Mouse (Mus musculus) liver, embryonic 12.5 days (tissue): Measurements from ENCODE around the gene Castor1. TPM values are rescaled to one million over a fixed set of nuclear protein-coding genes. Genes with fewer than 3 reads are reported as not detected.
A peak's percentile ranks its signal among the peaks of the same experiment; 100 is the strongest.
"Not testable (repeated sequence)": the region's sequence is repeated elsewhere in the genome, so short reads cannot be mapped to it uniquely, and the experiment has no call there.

ENCODE experiments used
- ATAC-seq: fragments of 200-750 bp; cut with Nextera tagmentation; 2 replicates; pipeline ENCODE4 v1.8.0; 2017; ENCODE audit warnings: moderate number of reproducible peaks, mild to moderate bottlenecking, moderate library complexity
- H3K27ac ChIP-seq: fragments of 300-500 bp; sonication (generic); 2 replicates; pipeline ENCODE4 v1.5.1; 2016; ENCODE audit warnings: mild to moderate bottlenecking
- H3K27me3 ChIP-seq: fragments of 300-500 bp; sonication (generic); replicated peaks from 2 replicates; pipeline ENCODE4 v1.6.1; 2016; ENCODE audit warnings: mild to moderate bottlenecking, moderate library complexity
- H3K36me3 ChIP-seq: fragments of 300-500 bp; sonication (generic); 2 replicates; pipeline ENCODE4 v1.6.1; 2016; ENCODE audit warnings: mild to moderate bottlenecking, moderate library complexity
- H3K4me1 ChIP-seq: fragments of 300-500 bp; sonication (generic); 2 replicates; pipeline ENCODE4 v1.6.1; 2016
- H3K4me2 ChIP-seq: fragments of 300-500 bp; sonication (generic); 2 replicates; pipeline ENCODE4 v1.6.1; 2016; ENCODE audit warnings: mild to moderate bottlenecking, moderate library complexity
- H3K4me3 ChIP-seq: fragments of 300-500 bp; sonication (generic); 2 replicates; pipeline ENCODE4 v1.5.1; 2016; ENCODE audit warnings: mild to moderate bottlenecking, moderate library complexity
- H3K9ac ChIP-seq: fragments of 300-500 bp; sonication (generic); 2 replicates; pipeline ENCODE4 v1.6.1; 2016; ENCODE audit warnings: mild to moderate bottlenecking, moderate library complexity
- H3K9me3 ChIP-seq: fragments of 300-500 bp; sonication (generic); replicated peaks from 2 replicates; pipeline ENCODE4 v1.6.1; 2016; ENCODE audit warnings: mild to moderate bottlenecking, moderate library complexity
- WGBS: fragments of 180-500 bp; shearing (Covaris S2); methylation state at CpG from one replicate; pipeline ENCODE4 v1.1.7; 2016; ENCODE audit not compliant: insufficient replicate concordance; 5-methylcytosine and 5-hydroxymethylcytosine counted together
- polyA plus RNA-seq: library from polyadenylated mRNA; unstranded; fragments of >200 nt; fragmentation: Nextera tagmentation; extraction: Ambion mirVana; gene quantifications from 2 replicates; pipeline ENCODE4 v1.2.1, GENCODE M21; 2016

Gene Castor1
- 2.1 and 2.3 TPM in 2 replicates for polyA plus RNA-seq

- Histone ChIP-seq H3K4me1 (peaks cover 50% of the 10 kb centered on the region), H3K9me3 (no peaks in the 10 kb centered on the region), H3K4me2 (peak within 1 kb of the TSS; percentile 99), H3K4me3 (peak within 1 kb of the TSS; percentile 66), H3K36me3 (peaks cover 18% of the 10 kb centered on the region), H3K27ac (peak within 1 kb of the TSS; percentile 67), H3K9ac (peak within 1 kb of the TSS; percentile 78), H3K27me3 (peaks cover 22% of the 10 kb centered on the region)
- WGBS: 2% methylated on average over 56 of the region's 56 CpGs
- ATAC-seq: peak; percentile 94
Observed at GRCm38 (mm10) chr11:4217914-4218629, at the start of gene Castor1. Gene Castor1 (plus strand): TSS chr11:4218225.

GRCm38 (mm10) chr11:4174586-4174985 lies 43.4 kb upstream of the Castor1 start:
- H3K9ac ChIP-seq: no peak overlapping the region
- H3K4me2 ChIP-seq: no peak overlapping the region
- H3K36me3 ChIP-seq: peaks cover 100% of the 10 kb centered on the region
- H3K9me3 ChIP-seq: no peaks in the 10 kb centered on the region
- no peaks in the 10 kb centered on the region for H3K27me3 ChIP-seq
- no peaks in the 10 kb centered on the region for H3K4me1 ChIP-seq
- no peak for ATAC-seq
- WGBS: 89% methylated on average over 5 of the region's 5 CpGs
- no peak overlapping the region for H3K4me3 ChIP-seq
- H3K27ac ChIP-seq: no peak overlapping the region; the same call in 1 of the 2 replicates

- ATAC-seq: no peak
Observed at GRCm38 (mm10) chr11:4177716-4178115, 40.3 kb upstream of the Castor1 start.

GRCm38 (mm10) chr11:4182061-4182460 lies 36.0 kb upstream of the Castor1 start:
- Histone ChIP-seq H3K4me1 (peaks cover 6% of the 10 kb centered on the region), H3K27ac (no peak overlapping the region), H3K9ac (no peak overlapping the region), H3K9me3 (no peaks in the 10 kb centered on the region), H3K4me3 (no peak overlapping the region), H3K4me2 (no peak overlapping the region), H3K27me3 (no peaks in the 10 kb centered on the region), H3K36me3 (peaks cover 64% of the 10 kb centered on the region)
- ATAC-seq: no peak
- 65% methylated on average over 1 of the region's 1 CpGs for WGBS

More at GRCm38 (mm10) chr11:4177716-4178115, 40.3 kb upstream of the Castor1 start:
- no peaks in the 10 kb centered on the region for H3K4me1 ChIP-seq
- no peak overlapping the region for H3K9ac ChIP-seq
- H3K4me3 ChIP-seq: no peak overlapping the region
- H3K36me3 ChIP-seq: peaks cover 99% of the 10 kb centered on the region
- no peak overlapping the region for H3K27ac ChIP-seq
- H3K9me3 ChIP-seq: no peaks in the 10 kb centered on the region
- no peak overlapping the region for H3K4me2 ChIP-seq
- WGBS: 79% methylated on average over 4 of the region's 4 CpGs
- H3K27me3 ChIP-seq: no peaks in the 10 kb centered on the region

- 0 out of 2 replicates have a peak, but pooled peaks cover 8% of the 10 kb centered on the region for H3K27me3 ChIP-seq
- ATAC-seq: no peak
- H3K4me3 ChIP-seq: no peak overlapping the region
- H3K36me3 ChIP-seq: peaks cover 50% of the 10 kb centered on the region
- no peaks in the 10 kb centered on the region for H3K9me3 ChIP-seq
- no peak overlapping the region for H3K4me2 ChIP-seq
- peaks cover 20% of the 10 kb centered on the region for H3K4me1 ChIP-seq
- no peak overlapping the region for H3K27ac ChIP-seq
- H3K9ac ChIP-seq: no peak overlapping the region
Observed at GRCm38 (mm10) chr11:4183511-4183910, 34.5 kb upstream of the Castor1 start.

GRCm38 (mm10) chr11:4184251-4184952 lies 33.6 kb upstream of the Castor1 start:
- Histone ChIP-seq H3K4me2 (no peak overlapping the region), H3K27me3 (0 out of 2 replicates have a peak, but pooled peaks cover 8% of the 10 kb centered on the region), H3K27ac (no peak overlapping the region), H3K36me3 (peaks cover 41% of the 10 kb centered on the region), H3K4me1 (peaks cover 26% of the 10 kb centered on the region), H3K9me3 (no peaks in the 10 kb centered on the region), H3K4me3 (no peak overlapping the region), H3K9ac (no peak overlapping the region)
- ATAC-seq: no peak
- 60% methylated on average over 4 of the region's 4 CpGs for WGBS

- H3K9ac ChIP-seq, H3K9me3 ChIP-seq, H3K27ac ChIP-seq, H3K27me3 ChIP-seq, H3K4me3 ChIP-seq, ATAC-seq: not testable (repeated sequence)
- peak overlapping the region; percentile 93; the same call in 1 of the 2 replicates for H3K4me2 ChIP-seq
- H3K36me3 ChIP-seq: peaks cover 30% of the 10 kb centered on the region
- WGBS: 77% methylated on average over 6 of the region's 6 CpGs
- peaks cover 26% of the 10 kb centered on the region for H3K4me1 ChIP-seq
Observed at GRCm38 (mm10) chr11:4185480-4185879, 32.5 kb upstream of the Castor1 start.

GRCm38 (mm10) chr11:4186486-4187317 lies 31.3 kb upstream of the Castor1 start, which contains the start of gene Tbc1d10a:
Gene Tbc1d10a (plus strand): TSS chr11:4186789.
- Histone ChIP-seq H3K9ac (peak within 1 kb of the TSS; percentile 79), H3K27ac (peak within 1 kb of the TSS; percentile 72), H3K9me3 (no peaks in the 10 kb centered on the region), H3K4me2 (peak within 1 kb of the TSS; percentile 93), H3K4me1 (peaks cover 33% of the 10 kb centered on the region), H3K36me3 (peaks cover 18% of the 10 kb centered on the region), H3K4me3 (peak within 1 kb of the TSS; percentile 67), H3K27me3 (0 out of 2 replicates have a peak, but pooled peaks cover 8% of the 10 kb centered on the region)
- under 1% methylated on average over 70 of the region's 71 CpGs for WGBS
- peak; percentile 100 for ATAC-seq

GRCm38 (mm10) chr11:4187318-4187700 lies 30.7 kb upstream of the Castor1 start:
- 0 out of 2 replicates have a peak, but pooled peaks cover 8% of the 10 kb centered on the region for H3K27me3 ChIP-seq
- H3K4me2 ChIP-seq: peak overlapping the region; percentile 93
- no peak overlapping the region for H3K27ac ChIP-seq
- H3K9me3 ChIP-seq: no peaks in the 10 kb centered on the region
- H3K36me3 ChIP-seq: peaks cover 12% of the 10 kb centered on the region
- H3K4me1 ChIP-seq: peaks cover 35% of the 10 kb centered on the region
- ATAC-seq: no peak
- H3K4me3 ChIP-seq: peak overlapping the region; percentile 67
- WGBS: 21% methylated on average over 9 of the region's 9 CpGs
- peak overlapping the region; percentile 79 for H3K9ac ChIP-seq

- WGBS: 66% methylated on average over 6 of the region's 6 CpGs
- Histone ChIP-seq H3K36me3 (no peaks in the 10 kb centered on the region), H3K9ac (no peak overlapping the region), H3K4me1 (peaks cover 35% of the 10 kb centered on the region), H3K27ac (no peak overlapping the region), H3K27me3 (0 out of 2 replicates have a peak, but pooled peaks cover 8% of the 10 kb centered on the region), H3K4me2 (no peak overlapping the region), H3K4me3 (no peak overlapping the region), H3K9me3 (no peaks in the 10 kb centered on the region)
- no peak for ATAC-seq
Observed at GRCm38 (mm10) chr11:4189182-4189581, 28.8 kb upstream of the Castor1 start.

- H3K4me3 ChIP-seq: no peak overlapping the region
- H3K27ac ChIP-seq: no peak overlapping the region
- H3K27me3 ChIP-seq: 0 out of 2 replicates have a peak, but pooled peaks cover 8% of the 10 kb centered on the region
- 72% methylated on average over 3 of the region's 3 CpGs for WGBS
- no peak overlapping the region for H3K4me2 ChIP-seq
- H3K4me1 ChIP-seq: peaks cover 35% of the 10 kb centered on the region
- ATAC-seq: no peak
- no peaks in the 10 kb centered on the region for H3K9me3 ChIP-seq
- no peaks in the 10 kb centered on the region for H3K36me3 ChIP-seq
- no peak overlapping the region; the same call in 1 of the 2 replicates for H3K9ac ChIP-seq
Observed at GRCm38 (mm10) chr11:4190677-4191076, 27.3 kb upstream of the Castor1 start.
